Mouse (Mus musculus) cerebellum, adult 2 months (tissue): ENCODE measurements around the gene Ranbp2.

Source experiments
- CTCF ChIP-seq: fragments of 200-500 bp; IDR thresholded peaks from 2 replicates; pipeline ENCODE4 v1.5.1; 2011; ENCODE audit warnings: low read depth, mild to moderate bottlenecking, control low read depth, low read length, moderate library complexity, borderline replicate concordance; ENCODE audit not compliant: insufficient read depth
- POLR2A ChIP-seq: fragments of 200-500 bp; IDR thresholded peaks from 2 replicates; pipeline ENCODE4 v1.6.1; 2011; ENCODE audit warnings: low read length, control low read depth, borderline replicate concordance; ENCODE audit not compliant: insufficient read depth

DNA sequence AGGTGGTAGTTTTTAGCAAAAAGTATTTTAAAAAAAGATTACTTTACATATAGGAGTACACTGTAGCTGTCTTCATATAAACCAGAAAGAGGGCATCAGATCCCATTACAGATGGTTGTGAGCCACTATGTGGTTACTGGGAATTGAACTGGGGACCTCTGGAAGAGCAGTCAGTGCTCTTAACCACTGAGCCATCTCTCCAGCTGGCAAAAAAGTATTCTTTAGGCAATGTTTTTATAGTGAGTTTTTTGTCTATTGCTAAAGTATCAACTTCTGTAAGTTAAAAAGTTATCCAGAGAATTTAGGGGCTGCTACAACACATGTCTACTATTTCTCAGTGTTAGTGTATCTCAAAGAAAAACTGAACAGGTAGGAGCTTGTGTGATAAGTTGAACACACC lies 50.0 kb downstream of the Ranbp2 start:
- no peak for TF ChIP-seq POLR2A
- no peak for TF ChIP-seq CTCF
